Mouse (Mus musculus): ENCODE measurements around the gene Galnt17. TPM values are rescaled to one million over a fixed set of nuclear protein-coding genes. Genes with fewer than 3 reads are reported as not detected.

Gene Galnt17
- polyA plus RNA-seq, 1 experiment from 2014 or later, result 1.0 TPM

- H3K27me3 ChIP-seq (ENCODE audit: low read depth, poor library complexity, severe bottlenecking), result no peaks in the 10 kb centered on the region
- no peaks in the 10 kb centered on the region for H3K36me3 ChIP-seq
- no peaks in the 10 kb centered on the region for H3K9me3 ChIP-seq (replicated peaks)
- no peak overlapping the region for H3K27ac ChIP-seq
- WGBS, result 87% methylated on average over 11 of the region's 11 CpGs
- H3K4me1 ChIP-seq, result no peaks in the 10 kb centered on the region
- DNase-seq (ENCODE audit: low spot score), result no peak
- no peak overlapping the region for H3K4me3 ChIP-seq
Measured at GRCm38 (mm10) chr5:131231060-131231459, 77.2 kb downstream of the Galnt17 start.

- 85% methylated on average over 10 of the region's 10 CpGs for WGBS
Measured at GRCm38 (mm10) chr5:131229744-131230143, 78.6 kb downstream of the Galnt17 start.

GRCm38 (mm10) chr5:131223416-131223815, 84.9 kb downstream of the Galnt17 start:
- WGBS, result 79% methylated on average over 1 of the region's 1 CpGs

More at GRCm38 (mm10) chr5:131229744-131230143, 78.6 kb downstream of the Galnt17 start:
- no peak overlapping the region for H3K4me3 ChIP-seq
- H3K4me1 ChIP-seq, result no peaks in the 10 kb centered on the region
- no peaks in the 10 kb centered on the region for H3K36me3 ChIP-seq
- DNase-seq (ENCODE audit: low spot score), result no peak
- no peak overlapping the region for H3K27ac ChIP-seq
- H3K9me3 ChIP-seq (replicated peaks), result no peaks in the 10 kb centered on the region
- no peaks in the 10 kb centered on the region for H3K27me3 ChIP-seq (ENCODE audit: low read depth, poor library complexity, severe bottlenecking)

GRCm38 (mm10) chr5:131222498-131223244, 85.6 kb downstream of the Galnt17 start:
- Histone ChIP-seq H3K27ac (no peak overlapping the region), H3K9me3 (replicated peaks) (no peaks in the 10 kb centered on the region; the same call in 1 of the 2 replicates), H3K4me3 (no peak overlapping the region), H3K27me3 (ENCODE audit: low read depth, poor library complexity, severe bottlenecking) (no peaks in the 10 kb centered on the region), H3K36me3 (no peaks in the 10 kb centered on the region), H3K4me1 (no peaks in the 10 kb centered on the region)
- DNase-seq (ENCODE audit: low spot score), result no peak
- 88% methylated on average over 10 of the region's 10 CpGs for WGBS

More at GRCm38 (mm10) chr5:131223416-131223815, 84.9 kb downstream of the Galnt17 start:
- Histone ChIP-seq H3K9me3 (replicated peaks) (no peaks in the 10 kb centered on the region), H3K27me3 (ENCODE audit: low read depth, poor library complexity, severe bottlenecking) (no peaks in the 10 kb centered on the region), H3K27ac (no peak overlapping the region), H3K4me1 (no peaks in the 10 kb centered on the region), H3K4me3 (no peak overlapping the region), H3K36me3 (no peaks in the 10 kb centered on the region)
- DNase-seq (ENCODE audit: low spot score), result no peak

GRCm38 (mm10) chr5:131218221-131218620, 90.1 kb downstream of the Galnt17 start:
- H3K27me3 ChIP-seq (ENCODE audit: low read depth, poor library complexity, severe bottlenecking), result no peaks in the 10 kb centered on the region
- WGBS, result 91% methylated on average over 3 of the region's 3 CpGs
- no peaks in the 10 kb centered on the region for H3K4me1 ChIP-seq
- H3K9me3 ChIP-seq (replicated peaks), result no peaks in the 10 kb centered on the region; the same call in 1 of the 2 replicates
- H3K4me3 ChIP-seq, result no peak overlapping the region
- no peak overlapping the region for H3K27ac ChIP-seq
- DNase-seq (ENCODE audit: low spot score), result no peak
- no peaks in the 10 kb centered on the region for H3K36me3 ChIP-seq

GRCm38 (mm10) chr5:131211618-131212017, 96.7 kb downstream of the Galnt17 start:
- no peaks in the 10 kb centered on the region for H3K4me1 ChIP-seq
- WGBS, result 88% methylated on average over 3 of the region's 3 CpGs
- no peak overlapping the region for H3K4me3 ChIP-seq
- H3K9me3 ChIP-seq (replicated peaks), result no peaks in the 10 kb centered on the region
- no peaks in the 10 kb centered on the region for H3K36me3 ChIP-seq
- H3K27ac ChIP-seq, result no peak overlapping the region
- H3K27me3 ChIP-seq (ENCODE audit: low read depth, poor library complexity, severe bottlenecking), result no peaks in the 10 kb centered on the region
- DNase-seq (ENCODE audit: low spot score), result no peak

- H3K9me3 ChIP-seq (replicated peaks), result no peaks in the 10 kb centered on the region
- 81% methylated on average over 2 of the region's 2 CpGs for WGBS
- H3K4me3 ChIP-seq, result no peak overlapping the region
- H3K36me3 ChIP-seq, result no peaks in the 10 kb centered on the region
- no peak for DNase-seq (ENCODE audit: low spot score)
- no peaks in the 10 kb centered on the region for H3K4me1 ChIP-seq
- no peaks in the 10 kb centered on the region for H3K27me3 ChIP-seq (ENCODE audit: low read depth, poor library complexity, severe bottlenecking)
- H3K27ac ChIP-seq, result no peak overlapping the region
Measured at GRCm38 (mm10) chr5:131201146-131201545, 107.2 kb downstream of the Galnt17 start.

- no peaks in the 10 kb centered on the region for H3K9me3 ChIP-seq (replicated peaks)
- H3K27me3 ChIP-seq (ENCODE audit: low read depth, poor library complexity, severe bottlenecking), result no peaks in the 10 kb centered on the region
- H3K4me1 ChIP-seq, result no peaks in the 10 kb centered on the region
- no peak overlapping the region for H3K27ac ChIP-seq
- 91% methylated on average over 3 of the region's 3 CpGs for WGBS
- no peak overlapping the region for H3K4me3 ChIP-seq
- no peaks in the 10 kb centered on the region for H3K36me3 ChIP-seq
- no peak for DNase-seq (ENCODE audit: low spot score)
Measured at GRCm38 (mm10) chr5:131192311-131192710, 116.0 kb downstream of the Galnt17 start.

GRCm38 (mm10) chr5:131184566-131184965, 123.7 kb downstream of the Galnt17 start:
- no peaks in the 10 kb centered on the region for H3K36me3 ChIP-seq
- no peaks in the 10 kb centered on the region for H3K4me1 ChIP-seq
- no peaks in the 10 kb centered on the region for H3K27me3 ChIP-seq (ENCODE audit: low read depth, poor library complexity, severe bottlenecking)
- no peak overlapping the region for H3K4me3 ChIP-seq
- H3K27ac ChIP-seq, result no peak overlapping the region
- no peaks in the 10 kb centered on the region for H3K9me3 ChIP-seq (replicated peaks)
- no peak for DNase-seq (ENCODE audit: low spot score)

GRCm38 (mm10) chr5:131181231-131181630, 127.1 kb downstream of the Galnt17 start:
- H3K27me3 ChIP-seq (ENCODE audit: low read depth, poor library complexity, severe bottlenecking), result no peaks in the 10 kb centered on the region
- H3K4me3 ChIP-seq, result no peak overlapping the region
- DNase-seq (ENCODE audit: low spot score), result no peak
- H3K36me3 ChIP-seq, result no peaks in the 10 kb centered on the region
- no peaks in the 10 kb centered on the region for H3K4me1 ChIP-seq
- no peak overlapping the region for H3K27ac ChIP-seq
- H3K9me3 ChIP-seq (replicated peaks), result no peaks in the 10 kb centered on the region
- WGBS, result 76% methylated on average over 1 of the region's 1 CpGs

GRCm38 (mm10) chr5:131180756-131181155, 127.5 kb downstream of the Galnt17 start:
- no peak overlapping the region for H3K4me3 ChIP-seq
- DNase-seq (ENCODE audit: low spot score), result no peak
- 100% methylated on average over 1 of the region's 1 CpGs for WGBS
- no peaks in the 10 kb centered on the region for H3K4me1 ChIP-seq
- H3K36me3 ChIP-seq, result no peaks in the 10 kb centered on the region
- no peaks in the 10 kb centered on the region for H3K27me3 ChIP-seq (ENCODE audit: low read depth, poor library complexity, severe bottlenecking)
- no peak overlapping the region for H3K27ac ChIP-seq
- H3K9me3 ChIP-seq (replicated peaks), result no peaks in the 10 kb centered on the region

- H3K27me3 ChIP-seq (ENCODE audit: low read depth, poor library complexity, severe bottlenecking), result no peaks in the 10 kb centered on the region
- H3K36me3 ChIP-seq, result no peaks in the 10 kb centered on the region
- no peaks in the 10 kb centered on the region for H3K4me1 ChIP-seq
- 57% methylated on average over 7 of the region's 7 CpGs for WGBS
- H3K4me3 ChIP-seq, result no peak overlapping the region
- no peak for DNase-seq (ENCODE audit: low spot score)
- H3K27ac ChIP-seq, result no peak overlapping the region
- no peaks in the 10 kb centered on the region for H3K9me3 ChIP-seq (replicated peaks)
Measured at GRCm38 (mm10) chr5:131177851-131178250, 130.4 kb downstream of the Galnt17 start.

GRCm38 (mm10) chr5:131177168-131177567, 131.1 kb downstream of the Galnt17 start:
- DNase-seq (ENCODE audit: low spot score), result no peak
- no peak overlapping the region for H3K4me3 ChIP-seq
- WGBS, result 64% methylated on average over 2 of the region's 2 CpGs
- no peaks in the 10 kb centered on the region for H3K27me3 ChIP-seq (ENCODE audit: low read depth, poor library complexity, severe bottlenecking)
- no peaks in the 10 kb centered on the region for H3K36me3 ChIP-seq
- no peaks in the 10 kb centered on the region for H3K4me1 ChIP-seq
- no peaks in the 10 kb centered on the region for H3K9me3 ChIP-seq (replicated peaks)
- H3K27ac ChIP-seq, result no peak overlapping the region

- no peak overlapping the region for H3K4me3 ChIP-seq
- 83% methylated on average over 6 of the region's 6 CpGs for WGBS
- H3K9me3 ChIP-seq (replicated peaks), result no peaks in the 10 kb centered on the region
- no peaks in the 10 kb centered on the region for H3K27me3 ChIP-seq (ENCODE audit: low read depth, poor library complexity, severe bottlenecking)
- no peaks in the 10 kb centered on the region for H3K36me3 ChIP-seq
- no peak overlapping the region for H3K27ac ChIP-seq
- no peaks in the 10 kb centered on the region for H3K4me1 ChIP-seq
- no peak for DNase-seq (ENCODE audit: low spot score)
Measured at GRCm38 (mm10) chr5:131169186-131169585, 139.1 kb downstream of the Galnt17 start.
